Mouse (Mus musculus): ENCODE measurements around the gene Gm21972.

DNA sequence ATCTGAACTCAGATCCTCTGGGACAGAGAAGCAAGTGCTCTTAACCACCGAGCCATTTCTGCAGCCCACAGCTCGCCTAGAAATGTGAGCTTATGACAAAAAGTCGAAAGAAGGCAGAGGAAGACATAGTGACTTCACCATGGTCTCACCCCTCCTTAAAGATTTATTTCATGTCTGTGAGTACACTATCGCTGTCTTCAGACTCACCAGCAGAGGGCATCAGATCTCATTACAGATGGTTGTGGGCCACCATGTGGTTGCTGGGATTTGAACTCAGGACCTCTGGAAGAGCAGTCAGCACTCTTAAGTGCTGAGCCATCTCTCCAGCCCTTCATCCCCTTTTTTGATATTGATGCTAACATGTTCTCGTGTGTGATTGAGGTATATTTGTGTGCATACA, 41.2 kb downstream of the Gm21972 start:
- peak; percentile 35; the same call in 1 of the 2 replicates for TF ChIP-seq CTCF (IDR thresholded peaks at IDR 0.05; ENCODE audit: extremely low read depth, insufficient read length, insufficient replicate concordance, low read depth, low read length)
- no peak for TF ChIP-seq POLR2A (IDR thresholded peaks at IDR 0.05; ENCODE audit: low read depth, low read length)
